Mouse (Mus musculus): Measurements from ENCODE around the gene Ubash3a.

DNA sequence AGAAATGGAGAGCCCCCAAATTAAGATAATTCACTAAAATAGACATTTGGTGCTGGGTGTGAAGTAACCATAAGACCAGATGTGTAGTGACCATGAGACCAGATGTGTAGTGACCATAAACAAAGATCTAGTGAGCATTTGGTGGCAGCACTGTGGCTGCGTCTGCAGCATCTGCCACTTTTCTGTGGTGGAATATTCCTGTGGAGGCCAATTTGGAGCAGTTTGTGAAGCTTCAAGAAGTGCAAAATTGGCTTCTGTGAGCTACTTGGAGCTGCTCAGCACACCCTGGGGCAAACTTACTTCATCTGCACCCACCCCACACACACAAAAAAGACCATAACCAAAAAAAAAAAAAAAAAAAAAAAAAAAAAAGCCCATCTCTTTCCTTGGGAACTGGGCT, 60.3 kb downstream of the Ubash3a start:
- TF ChIP-seq TAL1 (IDR thresholded peaks at IDR 0.05; ENCODE audit: low read length) (no peak), GATA1 (IDR thresholded peaks at IDR 0.05; ENCODE audit: low read length) (no peak)
